Mouse (Mus musculus) CH12.LX (cell line): Measurements from ENCODE around the gene Ugt1a8. TPM values are rescaled to one million over a fixed set of nuclear protein-coding genes. Genes with fewer than 3 reads are reported as not detected.

Source experiments
- DNase-seq: peaks from one replicate; pipeline ENCODE4 v3.0.0-alpha.2; 2013; ENCODE audit errors: extremely low read depth
- H3K27ac ChIP-seq: 2 replicates; pipeline ENCODE4 v1.5.1; 2012; ENCODE audit warnings: low read depth, mild to moderate bottlenecking, control low read depth, moderate library complexity; ENCODE audit not compliant: insufficient read depth
- H3K27me3 ChIP-seq: replicated peaks from 2 replicates; pipeline ENCODE3; 2012; ENCODE audit warnings: inconsistent platforms
- H3K36me3 ChIP-seq, 2 experiments: replicated peaks in 1 of 2; 2 replicates each; pipeline versions ENCODE3 to v1.6.1; 2012; ENCODE audit warnings: inconsistent platforms in 1 of 2, low read length in 1 of 2, mild to moderate bottlenecking in 1 of 2, mixed read lengths in 1 of 2, moderate library complexity in 1 of 2; ENCODE audit not compliant: control insufficient read depth in 1 of 2, insufficient read depth in 1 of 2
- H3K4me1 ChIP-seq, 2 experiments: 2 replicates each; pipeline ENCODE4 v1.6.1; 2012; ENCODE audit warnings: inconsistent platforms in 1 of 2, moderate library complexity in 1 of 2; ENCODE audit not compliant: insufficient read depth in 2 of 2, control insufficient read depth in 1 of 2
- H3K4me2 ChIP-seq: 2 replicates; pipeline ENCODE4 v1.6.1; 2012; ENCODE audit warnings: low read depth, mild to moderate bottlenecking, control low read depth; ENCODE audit not compliant: poor library complexity, insufficient read depth, severe bottlenecking
- H3K4me3 ChIP-seq, 3 experiments: fragments of 150-350 bp in 1 of 3; sonication (generic) in 1 of 3; replicated peaks in 1 of 3; 2 replicates each; pipeline versions ENCODE3 to v1.5.1; 2011 to 2012; ENCODE audit warnings: low read depth in 2 of 3, low read length in 2 of 3, mild to moderate bottlenecking in 2 of 3, moderate library complexity in 2 of 3, control low read depth in 1 of 3, improper control_type of control experiment in 1 of 3, inconsistent platforms in 1 of 3, mixed read lengths in 1 of 3; ENCODE audit not compliant: poor library complexity in 1 of 3
- H3K79me2 ChIP-seq: replicated peaks from 2 replicates; pipeline ENCODE4 v1.6.1; 2012; ENCODE audit warnings: mild to moderate bottlenecking, moderate library complexity; ENCODE audit not compliant: control insufficient read depth, poor library complexity, insufficient read depth, severe bottlenecking; ENCODE audit errors: extremely low read depth
- H3K9ac ChIP-seq: 2 replicates; pipeline ENCODE4 v1.6.1; 2012; ENCODE audit warnings: low read depth, mild to moderate bottlenecking, control low read depth, moderate library complexity; ENCODE audit not compliant: insufficient read depth
- H3K9me3 ChIP-seq: replicated peaks from 2 replicates; pipeline ENCODE3; 2012; ENCODE audit warnings: low read length, inconsistent platforms, mixed read lengths
- CHD1 ChIP-seq: IDR thresholded peaks from 2 replicates; pipeline ENCODE4 v1.6.1; 2012; ENCODE audit warnings: low read depth, low read length, improper control_type of control experiment, inconsistent platforms
- CTCF ChIP-seq, 2 experiments: IDR thresholded peaks in 1 of 2; conservative IDR thresholded peaks in 1 of 2; 2 replicates each; pipeline ENCODE4 v1.5.1; 2011 to 2012; ENCODE audit warnings: low read depth in 2 of 2, low read length in 2 of 2, improper control_type of control experiment in 1 of 2, inconsistent platforms in 1 of 2, mild to moderate bottlenecking in 1 of 2, moderate library complexity in 1 of 2
- ETS1 ChIP-seq: conservative IDR thresholded peaks from 2 replicates; pipeline ENCODE4 v1.6.1; 2012; ENCODE audit warnings: low read depth, mild to moderate bottlenecking, inconsistent platforms, low read length, improper control_type of control experiment, moderate library complexity
- GABPA ChIP-seq: IDR thresholded peaks from 2 replicates; pipeline ENCODE4 v1.6.1; 2012; ENCODE audit warnings: low read depth, low read length, improper control_type of control experiment, inconsistent platforms; ENCODE audit not compliant: insufficient replicate concordance
- IRF4 ChIP-seq: IDR thresholded peaks from 2 replicates; pipeline ENCODE4 v1.6.1; 2014; ENCODE audit warnings: low read depth, mild to moderate bottlenecking, inconsistent platforms, low read length, improper control_type of control experiment
- JUN ChIP-seq: IDR thresholded peaks from 2 replicates; pipeline ENCODE4 v1.6.1; 2011; ENCODE audit warnings: low read depth, mild to moderate bottlenecking, low read length, improper control_type of control experiment, moderate library complexity; ENCODE audit not compliant: insufficient read depth
- JUND ChIP-seq: conservative IDR thresholded peaks from 2 replicates; pipeline ENCODE4 v1.6.1; 2011; ENCODE audit warnings: low read depth, low read length, improper control_type of control experiment
- KAT2A ChIP-seq: IDR thresholded peaks from 2 replicates; pipeline ENCODE4 v1.6.1; 2012; ENCODE audit warnings: low read length, improper control_type of control experiment, inconsistent platforms; ENCODE audit not compliant: insufficient replicate concordance
- MAX ChIP-seq: IDR thresholded peaks from 2 replicates; pipeline ENCODE4 v1.6.1; 2011; ENCODE audit warnings: low read length, improper control_type of control experiment
- MAZ ChIP-seq: IDR thresholded peaks from 2 replicates; pipeline ENCODE4 v1.6.1; 2012; ENCODE audit warnings: low read depth, mild to moderate bottlenecking, inconsistent platforms, low read length, improper control_type of control experiment, moderate library complexity
- MEF2A ChIP-seq: IDR thresholded peaks from 2 replicates; pipeline ENCODE4 v1.6.1; 2014; ENCODE audit warnings: low read depth, mild to moderate bottlenecking, inconsistent platforms, low read length, improper control_type of control experiment, borderline replicate concordance
- MXI1 ChIP-seq: IDR thresholded peaks from 2 replicates; pipeline ENCODE4 v1.6.1; 2011; ENCODE audit warnings: mild to moderate bottlenecking, low read depth, low read length, improper control_type of control experiment
- NELFE ChIP-seq: IDR thresholded peaks from 2 replicates; pipeline ENCODE4 v1.6.1; 2011; ENCODE audit warnings: low read depth, low read length, improper control_type of control experiment
- NRF1 ChIP-seq: IDR thresholded peaks from 2 replicates; pipeline ENCODE4 v1.6.1; 2014; ENCODE audit warnings: low read depth, mild to moderate bottlenecking, inconsistent platforms, low read length, improper control_type of control experiment, moderate library complexity
- PAX5 ChIP-seq: IDR thresholded peaks from 2 replicates; pipeline ENCODE4 v1.6.1; 2012; ENCODE audit warnings: low read length, inconsistent platforms, mixed read lengths
- POLR2A ChIP-seq: IDR thresholded peaks from 2 replicates; pipeline ENCODE4 v1.6.1; 2011; ENCODE audit warnings: low read depth, mild to moderate bottlenecking, improper control_type of control experiment, low read length
- RCOR1 ChIP-seq: conservative IDR thresholded peaks from 2 replicates; pipeline ENCODE4 v1.6.1; 2012; ENCODE audit warnings: low read depth, mild to moderate bottlenecking, inconsistent platforms, low read length, improper control_type of control experiment
- TBP ChIP-seq: conservative IDR thresholded peaks from 2 replicates; pipeline ENCODE4 v1.6.1; 2011; ENCODE audit warnings: low read depth, low read length, improper control_type of control experiment
- USF1 ChIP-seq: IDR thresholded peaks from 2 replicates; pipeline ENCODE4 v1.6.1; 2014; ENCODE audit warnings: low read depth, mild to moderate bottlenecking, inconsistent platforms, low read length, improper control_type of control experiment
- USF2 ChIP-seq: conservative IDR thresholded peaks from 2 replicates; pipeline ENCODE4 v1.6.1; 2011; ENCODE audit warnings: low read depth, low read length, improper control_type of control experiment
- ZC3H11A ChIP-seq: IDR thresholded peaks from 2 replicates; pipeline ENCODE4 v1.6.1; 2012; ENCODE audit warnings: low read depth, mild to moderate bottlenecking, inconsistent platforms, low read length, improper control_type of control experiment
- ZKSCAN1 ChIP-seq: IDR thresholded peaks from 2 replicates; pipeline ENCODE4 v1.6.1; 2012; ENCODE audit warnings: low read depth, inconsistent platforms, low read length, improper control_type of control experiment, borderline replicate concordance
- dilution Hi-C: fragments of 300-500 bp; cut with MboI; formaldehyde crosslinking; loops from 2 replicates; pipeline ENCODE4 v1.14.3; 2020; ENCODE audit warnings: low sequenced_read_pairs; ENCODE audit not compliant: extremely low pct_unique_long_range_greater_than_20kb, extremely low pct_ligation_motif_present
- in situ Hi-C: fragments of 300-500 bp; cut with MboI; formaldehyde crosslinking; loops from 3 replicates; pipeline ENCODE4 v1.14.3; 2019; ENCODE audit warnings: low sequenced_read_pairs, low pct_ligation_motif_present, low pct_unique_long_range_greater_than_20kb, mixed read lengths
- polyA plus RNA-seq: library from polyadenylated mRNA; unstranded; fragments of >175 nt; gene quantifications from 2 replicates; pipeline ENCODE4 v1.2.1, GENCODE M21; 2012; ENCODE audit warnings: low read depth; ENCODE audit not compliant: insufficient read length
- total RNA-seq, 2 experiments: library from RNA; depleted of rRNA; stranded (reverse); fragments of 300-350 nt in 1 of 2; fragments of >200 nt in 1 of 2; gene quantifications; 2 replicates each; pipeline ENCODE4 v1.2.3; 2012 to 2014

Gene Ugt1a8
- total and polyA plus RNA-seq, 3 experiments = not detected

GRCm38 (mm10) chr1:88235046-88235893 lies 147.7 kb downstream of the Ugt1a8 start:
- TF ChIP-seq JUND (no peak), MEF2A (no peak), ZKSCAN1 (no peak), CHD1 (no peak), TBP (no peak)
- Histone ChIP-seq H3K9ac (no peak overlapping the region), H3K4me1 (no peaks in the 10 kb centered on the region), H3K36me3 (no peaks in the 10 kb centered on the region), H3K4me2 (no peak overlapping the region), H3K27ac (no peak overlapping the region), H3K79me2 (no peaks in the 10 kb centered on the region), H3K4me3 (no peak overlapping the region), H3K27me3 (peaks cover 35% of the 10 kb centered on the region), H3K9me3 (peaks cover 84% of the 10 kb centered on the region)
- in situ Hi-C loops (no loop called here), dilution Hi-C loops (no loop called here)
- DNase-seq = no peak

GRCm38 (mm10) chr1:88235894-88236415 lies 148.3 kb downstream of the Ugt1a8 start:
- no peaks in the 10 kb centered on the region for H3K4me1 ChIP-seq
- H3K36me3 ChIP-seq = no peaks in the 10 kb centered on the region
- DNase-seq = no peak
- no peak overlapping the region for H3K4me3 ChIP-seq
- peaks cover 86% of the 10 kb centered on the region for H3K9me3 ChIP-seq
- H3K4me2 ChIP-seq = no peak overlapping the region
- in situ Hi-C loops (no loop called here), dilution Hi-C loops (no loop called here)
- peaks cover 38% of the 10 kb centered on the region for H3K27me3 ChIP-seq
- H3K79me2 ChIP-seq = no peaks in the 10 kb centered on the region
- no peak overlapping the region for H3K9ac ChIP-seq
- TF ChIP-seq GABPA (no peak), CTCF (conservative IDR thresholded peaks at IDR 0.05 in 1 of 2, IDR thresholded peaks at IDR 0.05 in 1 of 2; ENCODE audit: low read depth in 2 of 2, low read length in 2 of 2) (no peak), IRF4 (no peak), KAT2A (no peak), USF1 (no peak), RCOR1 (no peak), JUN (no peak), USF2 (no peak), NELFE (no peak), ZKSCAN1 (no peak), ZC3H11A (no peak), CHD1 (no peak), MAZ (no peak), POLR2A (no peak), NRF1 (no peak), MAX (no peak), PAX5 (no peak), MXI1 (no peak), ETS1 (no peak)
- no peak overlapping the region for H3K27ac ChIP-seq
